Mouse (Mus musculus) neural tube, embryonic 12.5 days (tissue): Measurements from ENCODE around the gene Tor2a. TPM values are rescaled to one million over a fixed set of nuclear protein-coding genes. Genes with fewer than 3 reads are reported as not detected.

Experiments
- ATAC-seq: fragments of 200-750 bp; cut with Nextera tagmentation; 2 replicates; pipeline ENCODE4 v1.8.0; 2017; ENCODE audit warnings: low read depth, mild to moderate bottlenecking, moderate TSS enrichment, moderate library complexity; ENCODE audit not compliant: low FRiP score
- H3K27ac ChIP-seq: fragments of 300-500 bp; sonication (generic); 2 replicates; pipeline ENCODE4 v1.5.1; 2016
- H3K27me3 ChIP-seq: fragments of 300-500 bp; sonication (generic); replicated peaks from 2 replicates; pipeline ENCODE4 v1.6.1; 2016; ENCODE audit warnings: mild to moderate bottlenecking
- H3K36me3 ChIP-seq: fragments of 300-500 bp; sonication (generic); 2 replicates; pipeline ENCODE4 v1.6.1; 2016; ENCODE audit warnings: mild to moderate bottlenecking
- H3K4me1 ChIP-seq: fragments of 300-500 bp; sonication (generic); 2 replicates; pipeline ENCODE4 v1.6.1; 2016
- H3K4me2 ChIP-seq: fragments of 300-500 bp; sonication (generic); replicated peaks from 2 replicates; pipeline ENCODE4 v1.6.1; 2016; ENCODE audit warnings: mild to moderate bottlenecking
- H3K4me3 ChIP-seq: fragments of 300-500 bp; sonication (generic); 2 replicates; pipeline ENCODE4 v1.5.1; 2016
- H3K9ac ChIP-seq: fragments of 300-500 bp; sonication (generic); 2 replicates; pipeline ENCODE4 v1.6.1; 2016; ENCODE audit warnings: mild to moderate bottlenecking
- H3K9me3 ChIP-seq: fragments of 300-500 bp; sonication (generic); 2 replicates; pipeline ENCODE4 v1.6.1; 2016; ENCODE audit warnings: mild to moderate bottlenecking
- WGBS: fragments of 180-500 bp; shearing (Covaris S2); methylation state at CpG from one replicate; pipeline ENCODE4 v1.1.7; 2016; 5-methylcytosine and 5-hydroxymethylcytosine counted together
- microRNA counts: library from miRNA; unstranded; fragments of <30 nt; microRNA quantifications from one replicate; lab custom pipeline; 2017
- microRNA-seq: library from miRNA; unstranded; fragments of <30 nt; microRNA quantifications from one replicate; pipeline ENCODE4, GENCODE M21; 2017
- polyA plus RNA-seq: library from polyadenylated mRNA; unstranded; fragments of >200 nt; fragmentation: Nextera tagmentation; extraction: Ambion mirVana; gene quantifications from 2 replicates; pipeline ENCODE4 v1.2.1, GENCODE M21; 2016

Gene Tor2a
- polyA plus RNA-seq, 1 experiment from 2014 or later, result 56.1 TPM

GRCm38 (mm10) chr2:32795748-32796418, 38.8 kb downstream of the Tor2a start:
- Histone ChIP-seq H3K27me3 (no peaks in the 10 kb centered on the region), H3K27ac (no peak overlapping the region), H3K4me3 (no peak overlapping the region), H3K4me1 (no peaks in the 10 kb centered on the region), H3K4me2 (no peak overlapping the region), H3K9ac (no peak overlapping the region), H3K36me3 (peaks cover 84% of the 10 kb centered on the region), H3K9me3 (no peaks in the 10 kb centered on the region)
- WGBS, result 83% methylated on average over 13 of the region's 13 CpGs
- ATAC-seq, result no peak

- Histone ChIP-seq H3K9ac (no peak overlapping the region), H3K4me2 (no peak overlapping the region), H3K36me3 (peaks cover 89% of the 10 kb centered on the region), H3K27ac (no peak overlapping the region), H3K9me3 (no peaks in the 10 kb centered on the region), H3K4me1 (no peaks in the 10 kb centered on the region), H3K4me3 (no peak overlapping the region), H3K27me3 (no peaks in the 10 kb centered on the region)
- ATAC-seq, result no peak
- WGBS, result 69% methylated on average over 10 of the region's 10 CpGs
These were observed 41.4 kb downstream of the Tor2a start for GRCm38 (mm10) chr2:32798251-32798962.

GRCm38 (mm10) chr2:32808816-32809566, 52.0 kb downstream of the Tor2a start:
- ATAC-seq, result no peak
- no peak overlapping the region for H3K27ac ChIP-seq
- H3K27me3 ChIP-seq, result no peaks in the 10 kb centered on the region
- H3K4me2 ChIP-seq, result no peak overlapping the region
- H3K9me3 ChIP-seq, result no peaks in the 10 kb centered on the region
- no peak overlapping the region for H3K4me3 ChIP-seq
- peaks cover 73% of the 10 kb centered on the region for H3K36me3 ChIP-seq
- H3K9ac ChIP-seq, result no peak overlapping the region
- H3K4me1 ChIP-seq, result no peaks in the 10 kb centered on the region
- WGBS, result 92% methylated on average over 14 of the region's 14 CpGs

MicroRNAs within 50 kb of the gene (microRNA counts, 519-probe panel; counts per million panel counts)
- microRNA mmu-miR-2861 (lab: Ali Mortazavi, UCI), result 342 counts per million, percentile 67 among the panel's probes with 10 or more counts

Small RNA genes within 50 kb of the gene (microRNA-seq; reads per million reads assigned to microRNA genes)
- gene Mir2861 (not detected), gene Mir3960 (not detected)

Other genes with a start within 250 kb of the Tor2a start
- 11.5 and 14.4 TPM in 2 replicates for gene Fam102a, start 221.9 kb upstream of the Tor2a start, polyA plus RNA-seq
- 121 and 124 TPM in 2 replicates for gene Dpm2, start 186.4 kb upstream of the Tor2a start, polyA plus RNA-seq
- 3.9 and 4.0 TPM in 2 replicates for gene Pip5kl1, start 182.4 kb upstream of the Tor2a start, polyA plus RNA-seq
- gene 9430097D07Rik, start 181.6 kb upstream of the Tor2a start, polyA plus RNA-seq, result 0.25 and 0.69 TPM in 2 replicates
- gene St6galnac4, start 170.1 kb upstream of the Tor2a start, polyA plus RNA-seq, result 20.4 and 21.4 TPM in 2 replicates
- 10.1 and 11.5 TPM in 2 replicates for gene St6galnac6, start 157.5 kb upstream of the Tor2a start, polyA plus RNA-seq
- 46.6 and 50.4 TPM in 2 replicates for gene Ak1, start 135.5 kb upstream of the Tor2a start, polyA plus RNA-seq
- 28.8 and 33.0 TPM in 2 replicates for gene Eng, start 110.6 kb upstream of the Tor2a start, polyA plus RNA-seq
- 16.4 and 17.3 TPM in 2 replicates for gene Fpgs, start 53.1 kb upstream of the Tor2a start, polyA plus RNA-seq
- 97.8 and 103 TPM in 2 replicates for gene Cdk9, start 44.2 kb upstream of the Tor2a start, polyA plus RNA-seq
- gene Sh2d3c, start 36.2 kb upstream of the Tor2a start, polyA plus RNA-seq, result 41.8 and 45.1 TPM in 2 replicates
- gene 6330409D20Rik, start 16.2 kb upstream of the Tor2a start, polyA plus RNA-seq, result 2.1 and 3.1 TPM in 2 replicates
- 0.32 and 1.2 TPM in 2 replicates for gene Ttc16, start 18.4 kb downstream of the Tor2a start, polyA plus RNA-seq
- gene Ptrh1, start 18.6 kb downstream of the Tor2a start, polyA plus RNA-seq, result 4.3 and 5.5 TPM in 2 replicates
- 0.82 and 1.6 TPM in 2 replicates for gene Cfap157, start 27.2 kb downstream of the Tor2a start, polyA plus RNA-seq
- gene Stxbp1, start 90.0 kb downstream of the Tor2a start, polyA plus RNA-seq, result 121 and 130 TPM in 2 replicates
- 39.6 and 40.3 TPM in 2 replicates for gene Fam129b, start 118.9 kb downstream of the Tor2a start, polyA plus RNA-seq
- 108 and 122 TPM in 2 replicates for gene Rpl12, start 204.3 kb downstream of the Tor2a start, polyA plus RNA-seq
- gene Lrsam1, start 204.4 kb downstream of the Tor2a start, polyA plus RNA-seq, result 17.8 and 22.3 TPM in 2 replicates
- gene Slc2a8, start 224.8 kb downstream of the Tor2a start, polyA plus RNA-seq, result 25.0 and 26.3 TPM in 2 replicates